Mouse (Mus musculus): ENCODE data around the gene Spop. TPM values are rescaled to one million over a fixed set of nuclear protein-coding genes. Genes with fewer than 3 reads are reported as not detected.
A peak's percentile ranks its signal among the peaks of the same experiment; 100 is the strongest.

Gene Spop
- total RNA-seq, 2 experiments from 2014 or later = 122 to 124 TPM

- DNase-seq (ENCODE audit: low spot score in 2 of 2) = no peak
Measured at GRCm38 (mm10) chr11:95515376-95516323, 101.8 kb downstream of the Spop start.

GRCm38 (mm10) chr11:95516491-95516911 is 102.6 kb downstream of the Spop start:
- DNase-seq (ENCODE audit: low spot score in 2 of 2) = no peak

GRCm38 (mm10) chr11:95517162-95517561 is 103.3 kb downstream of the Spop start:
- DNase-seq (ENCODE audit: low spot score in 2 of 2) = no peak

- DNase-seq (ENCODE audit: low spot score in 2 of 2) = no peak
Measured at GRCm38 (mm10) chr11:95519299-95519698, 105.4 kb downstream of the Spop start.

GRCm38 (mm10) chr11:95519996-95520395 is 106.1 kb downstream of the Spop start:
- DNase-seq (ENCODE audit: low spot score in 2 of 2) = no peak

GRCm38 (mm10) chr11:95520456-95521072 is 106.7 kb downstream of the Spop start:
- DNase-seq (ENCODE audit: low spot score in 2 of 2) = peak; percentile 73 to 83

- peak; percentile 45 to 58 for DNase-seq (ENCODE audit: low spot score in 2 of 2)
Measured at GRCm38 (mm10) chr11:95521563-95521962, 107.7 kb downstream of the Spop start.

GRCm38 (mm10) chr11:95527307-95527706 is 113.4 kb downstream of the Spop start:
- DNase-seq (ENCODE audit: low spot score in 2 of 2) = no peak

- DNase-seq (ENCODE audit: low spot score in 2 of 2) = no peak
Measured at GRCm38 (mm10) chr11:95528231-95528630, 114.4 kb downstream of the Spop start.

GRCm38 (mm10) chr11:95532353-95533072 is 118.6 kb downstream of the Spop start:
- no peak for DNase-seq (ENCODE audit: low spot score in 2 of 2)

- peak; percentile 89 to 92 for DNase-seq (ENCODE audit: low spot score in 2 of 2)
Measured at GRCm38 (mm10) chr11:95533484-95534160, 119.7 kb downstream of the Spop start.

- no peak for DNase-seq (ENCODE audit: low spot score in 2 of 2)
Measured at GRCm38 (mm10) chr11:95538378-95539104, 124.7 kb downstream of the Spop start.

- DNase-seq (ENCODE audit: low spot score in 2 of 2) = no peak
Measured at GRCm38 (mm10) chr11:95540637-95541385, 126.9 kb downstream of the Spop start.

Other genes starting within 250 kb of the Spop start
- gene Tac4, start 152.6 kb upstream of the Spop start, total RNA-seq (2021) = under 1 TPM in 1 of 2 experiments, not detected in 1; 0.22 TPM
- 10 to 100 TPM; 77.8 to 80.3 TPM for gene Kat7, start 103.8 kb upstream of the Spop start, total RNA-seq (2021)
- 10 to 100 TPM; 21.9 to 27.8 TPM for gene Fam117a, start 77.1 kb upstream of the Spop start, total RNA-seq (2021)
- 10 to 100 TPM; 64.7 to 71.1 TPM for gene Slc35b1, start 29.4 kb upstream of the Spop start, total RNA-seq (2021)
- 1 to 10 TPM; 2.2 to 3.2 TPM for gene Nxph3, start 100.5 kb downstream of the Spop start, total RNA-seq (2021)
- 10 to 100 TPM; 15.3 to 20.4 TPM for gene Ngfr, start 173.7 kb downstream of the Spop start, total RNA-seq (2021)

Data from adrenal gland, postnatal 4 days (tissue).